Mouse (Mus musculus) 3134 (cell line): Measurements from ENCODE around the gene Tmem176a.

Experiments used
- DNase-seq: peaks from one replicate; pipeline ENCODE4 v3.0.0-alpha.2; 2011; ENCODE audit warnings: low spot score; ENCODE audit not compliant: insufficient read length; ENCODE audit errors: extremely low read depth

Gene Tmem176a

DNA sequence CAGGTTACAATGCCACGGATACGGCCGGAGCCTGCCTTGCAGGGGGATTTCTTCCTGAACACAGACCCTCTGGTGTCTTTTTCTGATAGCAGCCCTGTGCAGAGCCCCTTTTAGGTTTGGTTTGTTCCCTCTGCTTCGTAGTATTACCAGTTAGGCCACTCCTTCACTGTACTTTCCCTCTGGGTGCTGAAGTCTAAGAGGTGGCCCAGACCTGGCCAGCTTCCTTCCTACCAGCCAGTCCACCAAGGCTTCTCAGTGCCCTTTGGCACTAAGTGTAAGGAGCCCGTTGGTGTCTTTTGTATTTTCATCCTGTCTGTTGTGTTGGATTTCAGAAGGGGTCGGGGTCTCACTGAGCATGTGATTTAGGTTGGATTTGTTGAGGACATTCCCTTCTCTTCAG lies 34.8 kb downstream of the Tmem176a start:
- DNase-seq: no peak

DNA sequence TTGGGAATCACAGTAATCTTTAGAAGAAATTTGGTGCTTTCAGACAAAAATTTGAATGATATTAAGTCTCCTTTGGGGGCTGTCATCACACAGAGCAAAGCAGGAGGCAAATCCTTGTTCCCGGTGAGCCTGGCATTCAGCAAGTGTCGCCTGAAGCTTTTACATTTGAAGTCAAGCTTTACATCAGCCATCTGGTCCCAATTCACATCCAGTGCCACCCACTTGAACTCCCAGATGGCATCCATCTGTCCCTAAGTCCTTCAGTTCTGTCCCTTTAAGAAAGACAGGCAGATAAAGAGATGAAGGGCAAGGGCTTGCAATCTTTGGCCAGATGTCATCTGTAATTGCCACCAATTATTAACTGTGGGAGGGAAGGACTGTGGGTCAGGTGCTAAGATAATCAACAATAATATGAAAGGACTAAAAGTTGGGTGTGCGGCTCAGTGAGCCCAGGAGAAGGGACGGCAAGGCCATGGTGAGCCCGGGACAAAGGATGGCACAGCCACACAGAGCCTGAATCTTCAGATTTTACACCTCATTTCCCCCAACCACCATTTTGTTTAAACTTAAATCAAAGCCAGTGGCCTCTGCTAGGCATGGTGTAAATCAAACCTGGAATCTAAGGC lies 35.9 kb downstream of the Tmem176a start:
- no peak for DNase-seq

DNA sequence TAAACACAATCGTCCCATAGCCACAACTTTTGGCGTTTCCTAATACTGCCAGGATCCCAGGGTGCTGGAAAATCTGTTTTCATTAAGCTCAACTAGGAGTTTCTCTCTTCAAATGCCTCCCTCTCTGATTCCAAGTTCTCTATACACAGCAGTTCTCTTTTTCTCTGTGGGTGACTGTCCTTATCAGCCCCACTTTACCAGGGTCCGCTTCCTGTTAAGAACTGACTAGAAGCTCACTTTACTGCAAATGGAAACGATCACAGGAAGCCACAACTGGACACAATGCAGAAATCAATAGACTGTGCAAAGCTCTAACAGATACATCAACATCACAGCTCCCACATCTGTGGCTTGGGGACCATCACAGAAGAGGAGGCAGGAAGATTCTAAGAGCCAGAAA lies 53.5 kb downstream of the Tmem176a start:
- DNase-seq: no peak

DNA sequence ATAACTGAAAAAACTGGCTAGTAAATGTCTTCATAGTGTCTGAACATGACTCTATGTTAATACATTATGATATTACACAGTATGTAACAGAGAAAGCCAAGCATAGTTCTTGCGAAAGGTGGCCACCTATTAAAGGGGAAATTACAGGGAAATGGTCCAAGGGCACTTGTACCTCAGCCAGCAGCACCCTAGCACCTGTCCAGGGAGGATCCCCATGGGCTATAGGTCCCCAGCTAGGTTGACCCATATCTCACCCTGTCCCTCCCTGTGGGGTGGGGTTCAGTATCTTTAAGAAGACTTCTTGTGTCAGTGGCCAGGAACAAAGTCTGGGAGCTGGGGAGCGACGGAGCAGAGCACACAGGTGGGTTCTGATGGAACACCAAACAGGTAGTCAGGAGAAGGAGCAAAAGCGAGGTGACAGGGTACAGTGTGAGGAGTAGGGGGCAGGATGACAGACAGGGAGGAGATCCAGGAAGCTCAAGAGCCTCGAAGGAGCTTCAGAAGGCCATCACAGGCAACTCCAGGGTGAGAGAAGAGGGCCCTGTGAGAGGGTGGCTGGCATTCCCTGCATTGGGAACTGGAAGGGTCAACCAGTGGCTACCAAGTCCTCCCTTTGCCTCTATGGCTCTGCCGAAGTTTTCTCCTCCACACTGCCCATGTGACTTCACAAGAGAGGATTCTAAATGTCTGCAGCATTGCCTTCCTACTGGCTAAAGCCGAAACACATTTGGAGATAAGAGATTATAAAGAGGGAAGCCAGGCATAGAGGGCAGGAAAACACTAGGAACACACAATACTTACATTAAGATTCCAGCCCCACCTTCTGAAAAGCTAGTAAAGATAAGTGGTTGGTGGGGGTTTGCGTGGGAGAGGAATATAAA lies 54.5 kb downstream of the Tmem176a start:
- DNase-seq: no peak

DNA sequence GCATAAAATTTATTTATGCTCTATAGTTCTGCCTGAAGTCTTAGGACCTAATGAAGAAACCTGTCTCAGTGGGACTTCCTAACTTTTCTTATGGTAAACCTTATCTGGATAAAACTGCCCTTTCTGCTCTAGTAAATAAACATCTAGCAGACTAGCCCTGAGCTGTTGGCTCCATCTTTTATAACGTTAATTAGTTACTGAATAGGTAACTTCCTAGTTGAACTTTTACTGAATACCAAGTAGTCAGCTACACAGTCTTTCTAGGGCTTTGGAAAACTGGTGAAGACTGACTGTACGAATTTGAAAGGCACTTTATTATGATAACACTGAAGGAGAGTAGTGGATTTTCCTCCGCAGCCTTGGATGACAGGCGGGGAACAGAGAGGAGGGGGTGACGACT lies 55.2 kb downstream of the Tmem176a start:
- no peak for DNase-seq
